ENCODE assay signal across 8 mouse cellular contexts in genomic region chr9:44509487-44510354, GRCm38 (mm10). TPM values are rescaled to one million over a fixed set of nuclear protein-coding genes. Genes with fewer than 3 reads are reported as not detected.
DNase-seq lines count a peak whose midpoint lies in the region; ATAC-seq lines count a peak whose summit lies in the region.

No protein-coding gene starts in this region.

- peak; percentile 19 for ATAC-seq in hindbrain, embryonic 13.5 days (ENCODE audit: low FRiP score)

- peak overlapping the region; percentile 21 for H3K9ac ChIP-seq in hindbrain, embryonic 13.5 days

- H3K27ac ChIP-seq in hindbrain, embryonic 13.5 days: peak overlapping the region; percentile 52

- peaks cover 47% of the 10 kb centered on the region for H3K4me1 ChIP-seq in hindbrain, embryonic 13.5 days (replicated peaks)

- WGBS in hindbrain, embryonic 13.5 days: 10% methylated on average over 24 of the region's 27 CpGs

- H3K9me3 ChIP-seq in hindbrain, embryonic 13.5 days: no peaks in the 10 kb centered on the region

- DNase-seq in ZHBTc4 (ENCODE audit: low read depth, low spot score): peak; percentile 86
- peak; percentile 90 to 96 for DNase-seq in cerebellum, postnatal 25 days
- peak; percentile 76 to 81 for DNase-seq in frontal cortex, postnatal 36 days (ENCODE audit: low spot score in 2 of 2)
- peak; percentile 74 for DNase-seq in layer of hippocampus, postnatal 36 days
- peak; percentile 92 to 94 for DNase-seq in lung, postnatal 4 days
- peak; percentile 81 for DNase-seq in retina, embryonic 14.5 days (ENCODE audit: low spot score)
- DNase-seq in thymus, postnatal 4 days: peak; percentile 97

- H3K36me3 ChIP-seq in hindbrain, embryonic 13.5 days: peaks cover 47% of the 10 kb centered on the region

- H3K27me3 ChIP-seq in hindbrain, embryonic 13.5 days: peaks cover 11% of the 10 kb centered on the region

- peak overlapping the region; percentile 50 for H3K4me2 ChIP-seq in hindbrain, embryonic 13.5 days

- peak overlapping the region; percentile 9; the same call in 1 of the 2 replicates for H3K4me3 ChIP-seq in hindbrain, embryonic 13.5 days

RNA-seq across cellular contexts. Expression of gene Bcl9l, which starts 27.1 kb away (rescaled TPM):
- 8.6 TPM in 2 replicates for polyA plus RNA-seq in hindbrain, embryonic 13.5 days (2015; fragmentation: Nextera tagmentation; extraction: Ambion mirVana)
- total RNA-seq in layer of hippocampus, postnatal 36 days (2021): 10 to 100 TPM; 70.9 to 75.7 TPM

RNA-seq across cellular contexts. Expression of gene Cxcr5, which starts 52.0 kb away (rescaled TPM):
- 0.10 TPM in 1 of 2 replicates, not detected in the other for polyA plus RNA-seq in hindbrain, embryonic 13.5 days (2015; fragmentation: Nextera tagmentation; extraction: Ambion mirVana)
- not detected for total RNA-seq in layer of hippocampus, postnatal 36 days (2021)

RNA-seq across cellular contexts. Expression of gene Upk2, which starts 54.9 kb away (rescaled TPM):
- not detected in 2 replicates for polyA plus RNA-seq in hindbrain, embryonic 13.5 days (2015; fragmentation: Nextera tagmentation; extraction: Ambion mirVana)
- total RNA-seq in layer of hippocampus, postnatal 36 days (2021): not detected

Comparison
In these comparisons a context has a peak if more than half of its experiments do, and no peak if none do; other contexts are left out.
1. Peak in every context shown above with its lines: DNase-seq, ATAC-seq, H3K4me3 ChIP-seq and H3K27ac ChIP-seq.